Mouse (Mus musculus): ENCODE measurements around the gene C2cd5. TPM values are rescaled to one million over a fixed set of nuclear protein-coding genes. Genes with fewer than 3 reads are reported as not detected.

Gene C2cd5
- polyA plus RNA-seq, 1 experiment from 2014 or later, result 45.0 TPM

DNA sequence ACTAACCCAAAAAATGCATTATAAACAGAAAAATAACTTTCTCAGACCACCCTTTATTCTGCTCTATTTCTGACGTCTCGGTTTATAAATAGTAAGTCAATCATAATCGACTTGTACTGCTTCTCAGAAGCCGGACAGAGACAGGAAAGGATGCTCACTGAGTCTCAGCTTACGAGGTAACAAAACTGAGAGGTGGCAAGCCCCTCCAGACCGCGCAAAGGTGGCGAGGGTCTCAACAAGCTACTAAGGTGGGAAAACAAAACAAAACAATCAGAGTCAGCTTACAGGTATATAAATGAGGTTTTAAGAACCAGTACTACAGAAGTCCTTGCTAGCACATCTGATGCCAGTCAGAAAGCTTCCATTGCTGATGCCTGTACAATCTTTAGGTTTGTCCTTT is 30.3 kb downstream of the C2cd5 start:
- H3K4me1 ChIP-seq (replicated peaks), result no peaks in the 10 kb centered on the region
- H3K4me3 ChIP-seq (replicated peaks), result no peak overlapping the region
- H3K27ac ChIP-seq, result no peak overlapping the region
- peaks cover 35% of the 10 kb centered on the region for H3K36me3 ChIP-seq
- no peak overlapping the region for H3K9ac ChIP-seq (replicated peaks)
- ATAC-seq, result no peak
- H3K9me3 ChIP-seq, result no peaks in the 10 kb centered on the region
- no peaks in the 10 kb centered on the region for H3K27me3 ChIP-seq
- WGBS, result 94% methylated on average over 8 of the region's 8 CpGs
- no peak overlapping the region for H3K4me2 ChIP-seq (replicated peaks)

DNA sequence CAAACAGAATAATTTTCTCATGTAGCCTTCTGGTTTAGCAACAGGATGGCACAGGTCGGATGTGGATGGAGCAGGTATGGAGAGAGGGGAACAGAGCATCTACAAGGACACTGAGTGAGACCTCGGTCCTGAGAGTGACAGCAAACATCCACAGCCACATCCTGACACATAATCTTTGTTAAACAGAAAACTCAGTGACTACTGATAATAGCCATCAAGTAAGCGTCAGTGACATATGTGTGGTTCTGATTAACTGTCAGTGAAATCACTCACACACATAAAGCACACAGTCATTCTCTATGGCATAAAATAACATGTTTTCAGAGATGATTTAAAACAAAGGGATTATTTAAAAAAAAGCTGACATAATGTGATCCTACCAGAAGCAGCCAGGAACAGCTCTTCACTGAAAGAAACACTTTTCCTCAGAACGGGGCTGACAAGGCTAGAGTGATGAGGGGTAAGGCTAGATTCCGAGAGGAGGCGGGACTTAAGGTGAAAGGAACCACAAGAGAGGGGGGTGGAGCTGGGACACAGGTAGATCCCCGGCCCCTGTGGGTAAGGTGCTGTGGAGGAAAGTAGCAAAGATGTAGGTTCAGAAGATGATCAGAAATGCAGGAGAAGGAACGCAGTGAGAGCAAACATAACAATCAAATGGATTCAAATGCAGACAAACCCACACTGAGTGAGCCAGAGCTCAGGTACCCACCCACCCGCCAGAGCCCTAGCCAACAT is 31.6 kb downstream of the C2cd5 start:
- 86% methylated on average over 9 of the region's 9 CpGs for WGBS
- Histone ChIP-seq H3K27me3 (no peaks in the 10 kb centered on the region), H3K9ac (replicated peaks) (no peak overlapping the region), H3K9me3 (no peaks in the 10 kb centered on the region), H3K4me2 (replicated peaks) (no peak overlapping the region), H3K27ac (no peak overlapping the region), H3K4me1 (replicated peaks) (peaks cover 7% of the 10 kb centered on the region), H3K4me3 (replicated peaks) (no peak overlapping the region), H3K36me3 (peaks cover 27% of the 10 kb centered on the region)
- ATAC-seq, result no peak

GRCm38 (mm10) chr6:143067654-143068053 is 32.3 kb downstream of the C2cd5 start:
- Histone ChIP-seq H3K4me1 (replicated peaks) (peaks cover 7% of the 10 kb centered on the region), H3K27ac (no peak overlapping the region), H3K27me3 (no peaks in the 10 kb centered on the region), H3K9me3 (no peaks in the 10 kb centered on the region), H3K4me3 (replicated peaks) (no peak overlapping the region), H3K36me3 (peaks cover 28% of the 10 kb centered on the region), H3K9ac (replicated peaks) (no peak overlapping the region), H3K4me2 (replicated peaks) (no peak overlapping the region)
- no peak for ATAC-seq
- WGBS, result 79% methylated on average over 3 of the region's 3 CpGs

DNA sequence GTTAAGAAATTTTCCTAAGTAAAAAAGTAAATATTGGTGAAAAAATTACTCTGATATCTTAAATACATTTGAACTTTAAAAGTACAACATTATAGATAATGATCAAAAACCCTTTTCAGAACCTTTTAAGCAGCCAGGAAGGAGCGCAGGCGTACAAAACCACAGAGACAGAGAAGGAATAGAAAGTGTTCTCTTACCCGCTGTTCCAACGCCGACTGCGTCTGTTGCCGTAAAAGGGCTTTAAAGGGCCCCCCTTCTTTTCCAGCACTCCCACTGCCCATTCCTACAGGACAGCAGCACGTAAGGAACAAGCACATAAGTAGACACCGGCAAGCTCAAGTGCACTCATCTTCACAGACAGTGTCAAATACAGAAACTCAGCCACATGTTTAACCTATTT is 33.1 kb downstream of the C2cd5 start:
- no peak for ATAC-seq
- H3K9me3 ChIP-seq, result no peaks in the 10 kb centered on the region
- no peak overlapping the region for H3K27ac ChIP-seq
- no peak overlapping the region for H3K4me3 ChIP-seq (replicated peaks)
- peaks cover 31% of the 10 kb centered on the region for H3K36me3 ChIP-seq
- no peak overlapping the region for H3K4me2 ChIP-seq (replicated peaks)
- H3K27me3 ChIP-seq, result no peaks in the 10 kb centered on the region
- WGBS, result 89% methylated on average over 9 of the region's 9 CpGs
- no peak overlapping the region for H3K9ac ChIP-seq (replicated peaks)
- peaks cover 7% of the 10 kb centered on the region for H3K4me1 ChIP-seq (replicated peaks)

DNA sequence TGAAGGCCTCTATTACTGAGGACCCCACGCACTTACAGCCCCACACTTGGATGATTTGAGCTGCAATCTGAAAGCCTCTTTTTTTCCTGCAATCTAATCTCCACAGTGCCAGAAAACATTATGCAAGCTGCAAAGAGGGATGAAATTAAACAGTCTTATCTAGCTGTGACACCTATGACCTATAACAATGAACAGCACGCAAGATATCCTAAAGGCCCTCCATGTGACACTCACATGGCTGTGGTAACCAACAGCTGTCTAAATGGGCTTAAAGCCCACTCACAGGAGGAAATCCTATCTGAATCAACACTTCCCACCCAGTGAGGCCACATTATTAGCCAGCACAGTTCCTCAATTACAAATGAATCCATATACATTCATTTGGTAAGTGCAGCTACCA is 35.9 kb downstream of the C2cd5 start:
- no peaks in the 10 kb centered on the region for H3K27me3 ChIP-seq
- 0 out of 2 replicates have a peak, but pooled peaks have one; percentile 43 for ATAC-seq
- no peak overlapping the region for H3K27ac ChIP-seq
- no peak overlapping the region for H3K4me2 ChIP-seq (replicated peaks)
- no peak overlapping the region for H3K4me3 ChIP-seq (replicated peaks)
- H3K36me3 ChIP-seq, result peaks cover 32% of the 10 kb centered on the region
- H3K4me1 ChIP-seq (replicated peaks), result peaks cover 7% of the 10 kb centered on the region
- H3K9me3 ChIP-seq, result no peaks in the 10 kb centered on the region
- 65% methylated on average over 2 of the region's 2 CpGs for WGBS
- no peak overlapping the region for H3K9ac ChIP-seq (replicated peaks)

GRCm38 (mm10) chr6:143057601-143058000 is 42.3 kb downstream of the C2cd5 start:
- H3K9ac ChIP-seq (replicated peaks), result no peak overlapping the region
- H3K27me3 ChIP-seq, result no peaks in the 10 kb centered on the region
- H3K36me3 ChIP-seq, result peaks cover 38% of the 10 kb centered on the region
- no peak overlapping the region for H3K4me3 ChIP-seq (replicated peaks)
- no peak overlapping the region for H3K27ac ChIP-seq
- ATAC-seq, result no peak
- no peak overlapping the region for H3K4me2 ChIP-seq (replicated peaks)
- no peaks in the 10 kb centered on the region for H3K4me1 ChIP-seq (replicated peaks)
- H3K9me3 ChIP-seq, result no peaks in the 10 kb centered on the region
- 93% methylated on average over 5 of the region's 5 CpGs for WGBS

DNA sequence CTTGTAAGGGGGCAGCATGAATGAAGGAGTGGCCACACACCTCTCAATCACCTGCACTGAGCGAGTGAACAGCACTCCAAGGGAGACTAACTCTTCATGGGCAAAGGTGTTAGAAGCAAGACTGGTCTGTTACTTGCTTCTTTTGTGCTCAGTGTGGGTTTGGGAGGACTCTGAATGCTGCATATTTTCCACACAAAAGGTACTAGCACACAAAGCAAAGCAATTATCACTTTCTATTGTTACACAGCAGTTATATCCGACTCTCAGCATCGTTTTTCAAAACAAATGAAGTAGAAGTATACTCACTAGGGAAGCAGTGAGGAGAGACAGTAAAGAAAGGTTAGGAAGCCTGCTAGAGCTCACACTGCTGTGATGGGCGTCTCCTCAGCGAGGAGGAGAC is 48.4 kb downstream of the C2cd5 start:
- 88% methylated on average over 5 of the region's 5 CpGs for WGBS
- no peak overlapping the region for H3K27ac ChIP-seq
- ATAC-seq, result no peak
- H3K4me1 ChIP-seq (replicated peaks), result no peaks in the 10 kb centered on the region
- no peak overlapping the region for H3K4me2 ChIP-seq (replicated peaks)
- peaks cover 57% of the 10 kb centered on the region for H3K36me3 ChIP-seq
- H3K27me3 ChIP-seq, result no peaks in the 10 kb centered on the region
- H3K9ac ChIP-seq (replicated peaks), result no peak overlapping the region
- no peaks in the 10 kb centered on the region for H3K9me3 ChIP-seq
- no peak overlapping the region for H3K4me3 ChIP-seq (replicated peaks)

- no peak overlapping the region for H3K4me3 ChIP-seq (replicated peaks)
- H3K27ac ChIP-seq, result no peak overlapping the region
- H3K4me2 ChIP-seq (replicated peaks), result no peak overlapping the region
- no peaks in the 10 kb centered on the region for H3K9me3 ChIP-seq
- no peak for ATAC-seq
- no peaks in the 10 kb centered on the region for H3K4me1 ChIP-seq (replicated peaks)
- no peak overlapping the region for H3K9ac ChIP-seq (replicated peaks)
- no peaks in the 10 kb centered on the region for H3K27me3 ChIP-seq
- whole genome bisulfite sequencing, result 90% methylated on average over 11 of the region's 11 CpGs
- H3K36me3 ChIP-seq, result peaks cover 57% of the 10 kb centered on the region
Observed at GRCm38 (mm10) chr6:143049791-143050555, 50.0 kb downstream of the C2cd5 start.

DNA sequence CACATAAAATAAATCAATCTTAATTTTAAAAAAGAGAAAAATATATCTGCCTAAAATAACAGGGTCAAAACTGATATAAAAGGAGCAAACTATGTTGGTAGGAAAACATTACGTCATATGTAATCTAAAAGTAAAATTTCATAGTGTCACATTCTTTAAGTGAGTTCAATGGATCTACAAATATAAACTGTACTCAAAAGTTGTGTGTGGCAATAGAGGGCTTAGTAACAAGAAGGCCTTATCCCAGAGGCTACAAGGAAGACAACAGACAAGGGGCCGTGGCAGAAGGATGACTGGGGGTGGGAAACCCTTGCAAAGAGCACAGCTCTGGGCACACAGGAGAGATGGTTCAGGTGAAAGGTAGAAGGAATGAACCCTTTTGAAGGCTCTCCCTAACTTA is 50.8 kb downstream of the C2cd5 start:
- Histone ChIP-seq H3K4me1 (replicated peaks) (no peaks in the 10 kb centered on the region), H3K36me3 (peaks cover 52% of the 10 kb centered on the region), H3K9me3 (no peaks in the 10 kb centered on the region), H3K27ac (no peak overlapping the region), H3K4me3 (replicated peaks) (no peak overlapping the region), H3K27me3 (no peaks in the 10 kb centered on the region), H3K4me2 (replicated peaks) (no peak overlapping the region), H3K9ac (replicated peaks) (no peak overlapping the region)
- WGBS, result 94% methylated on average over 2 of the region's 2 CpGs
- no peak for ATAC-seq

DNA sequence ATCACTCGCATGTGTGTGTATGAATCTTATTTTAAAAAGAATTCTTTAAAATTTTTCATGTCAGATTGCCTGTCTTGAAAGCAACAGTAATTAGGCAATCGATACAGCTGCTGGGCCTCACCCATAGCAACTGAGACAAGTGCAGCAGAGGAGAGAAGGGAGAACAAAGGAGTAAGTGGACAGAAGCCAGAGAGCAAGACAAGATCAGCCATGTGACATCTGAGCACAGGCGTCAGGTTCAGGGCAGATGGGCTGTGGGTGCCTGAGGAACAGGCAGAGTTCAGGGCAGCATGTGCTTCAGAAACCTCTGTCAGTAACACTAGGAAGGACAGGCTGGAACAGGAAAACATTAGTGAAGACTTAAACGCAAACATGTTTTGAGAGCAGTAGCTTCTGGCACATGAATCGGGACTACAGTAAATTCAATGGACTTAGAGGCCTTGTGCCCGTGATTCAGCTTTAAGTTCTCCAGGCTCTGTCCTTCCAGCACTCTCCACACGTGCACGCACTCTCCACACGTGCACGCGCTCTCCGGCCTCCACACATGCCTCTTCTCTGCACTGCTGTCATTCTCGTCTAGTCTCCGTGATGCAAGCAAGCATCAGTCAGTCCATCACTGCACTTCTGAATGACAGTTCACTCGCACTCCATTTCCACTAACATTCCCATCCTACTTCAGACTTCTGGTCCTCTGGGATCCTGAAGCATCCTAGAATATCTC is 52.2 kb downstream of the C2cd5 start:
- 82% methylated on average over 15 of the region's 15 CpGs for WGBS
- no peak overlapping the region for H3K4me2 ChIP-seq (replicated peaks)
- no peaks in the 10 kb centered on the region for H3K9me3 ChIP-seq
- H3K4me3 ChIP-seq (replicated peaks), result no peak overlapping the region
- H3K36me3 ChIP-seq, result peaks cover 52% of the 10 kb centered on the region
- ATAC-seq, result no peak
- H3K9ac ChIP-seq (replicated peaks), result no peak overlapping the region
- no peaks in the 10 kb centered on the region for H3K27me3 ChIP-seq
- no peak overlapping the region for H3K27ac ChIP-seq
- H3K4me1 ChIP-seq (replicated peaks), result no peaks in the 10 kb centered on the region

DNA sequence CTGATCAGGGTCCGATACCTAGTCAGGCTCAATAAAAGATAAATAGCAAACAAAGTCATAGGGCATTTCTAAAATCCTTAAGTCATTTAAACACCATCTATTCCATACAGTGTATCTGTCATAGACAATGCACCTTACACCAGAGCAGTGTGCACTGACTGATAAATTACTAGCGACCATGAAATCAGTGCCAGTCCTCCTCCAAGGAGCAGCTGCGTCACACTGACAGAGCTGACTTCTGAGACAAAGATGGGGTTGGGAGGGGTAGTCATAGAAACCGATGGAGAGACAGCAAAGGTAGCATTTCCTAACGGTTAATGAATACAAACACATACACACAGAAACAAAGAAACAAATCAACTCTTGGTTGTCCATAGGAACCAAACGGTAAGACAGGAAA is 58.4 kb downstream of the C2cd5 start:
- Histone ChIP-seq H3K4me3 (replicated peaks) (no peak overlapping the region), H3K9ac (replicated peaks) (no peak overlapping the region), H3K4me1 (replicated peaks) (no peaks in the 10 kb centered on the region), H3K9me3 (no peaks in the 10 kb centered on the region), H3K27me3 (no peaks in the 10 kb centered on the region), H3K4me2 (replicated peaks) (no peak overlapping the region), H3K36me3 (peaks cover 57% of the 10 kb centered on the region), H3K27ac (peak overlapping the region; percentile 7; the same call in 1 of the 2 replicates)
- no peak for ATAC-seq
- WGBS, result 71% methylated on average over 6 of the region's 6 CpGs

GRCm38 (mm10) chr6:143035261-143035660 is 64.7 kb downstream of the C2cd5 start:
- Histone ChIP-seq H3K27ac (no peak overlapping the region), H3K9me3 (no peaks in the 10 kb centered on the region), H3K36me3 (peaks cover 87% of the 10 kb centered on the region), H3K4me2 (replicated peaks) (no peak overlapping the region), H3K9ac (replicated peaks) (no peak overlapping the region), H3K4me3 (replicated peaks) (no peak overlapping the region), H3K27me3 (no peaks in the 10 kb centered on the region), H3K4me1 (replicated peaks) (no peaks in the 10 kb centered on the region)
- WGBS, result 69% methylated on average over 4 of the region's 4 CpGs
- no peak for ATAC-seq

Measured in midbrain, embryonic 13.5 days (tissue).